13 mouse cellular contexts compared by ENCODE assay signal in genomic region chr12:12321111-12321510, GRCm38 (mm10).
"Had no signal": no experiment of that assay in that cellular context is flagged by ENCODE, and none has a peak within 500 bp of the region (broad histone marks: within the 10 kb centered on the region; RNA-seq: fewer than 3 reads in every experiment).

No protein-coding gene starts in this region.

- H3K4me3 ChIP-seq: kidney, embryonic 15.5 days; limb, embryonic 13.5 days; liver, embryonic 15.5 days had no signal

- H3K9ac ChIP-seq: kidney, embryonic 15.5 days; limb, embryonic 13.5 days; liver, embryonic 15.5 days had no signal

- DNase-seq: layer of hippocampus, adult 9-11 months; layer of hippocampus, postnatal 36 days; left cerebral cortex, postnatal 4 days; lung, adult 2 months; right cerebral cortex, adult 18-20 months; right cerebral cortex, postnatal 25 days; thymus, postnatal 4 days had no signal

- H3K27ac ChIP-seq: kidney, embryonic 15.5 days; limb, embryonic 13.5 days; liver, embryonic 15.5 days had no signal

- H3K9me3 ChIP-seq: kidney, embryonic 15.5 days; limb, embryonic 13.5 days; liver, embryonic 15.5 days; megakaryocyte, embryonic 14.5 days had no signal

- H3K36me3 ChIP-seq: kidney, embryonic 15.5 days; limb, embryonic 13.5 days; liver, embryonic 15.5 days had no signal

- H3K4me1 ChIP-seq: liver, embryonic 15.5 days had no signal

- H3K4me2 ChIP-seq: kidney, embryonic 15.5 days; limb, embryonic 13.5 days; liver, embryonic 11.5 days; liver, embryonic 15.5 days; midbrain, embryonic 11.5 days had no signal

- H3K27me3 ChIP-seq: kidney, embryonic 15.5 days; liver, embryonic 15.5 days; megakaryocyte, embryonic 14.5 days had no signal
